Mouse (Mus musculus): ENCODE measurements around the gene Ick.
"Not testable (repeated sequence)": the region's sequence is repeated elsewhere in the genome, so short reads cannot be mapped to it uniquely, and the experiment has no call there.

The Ick gene

DNA sequence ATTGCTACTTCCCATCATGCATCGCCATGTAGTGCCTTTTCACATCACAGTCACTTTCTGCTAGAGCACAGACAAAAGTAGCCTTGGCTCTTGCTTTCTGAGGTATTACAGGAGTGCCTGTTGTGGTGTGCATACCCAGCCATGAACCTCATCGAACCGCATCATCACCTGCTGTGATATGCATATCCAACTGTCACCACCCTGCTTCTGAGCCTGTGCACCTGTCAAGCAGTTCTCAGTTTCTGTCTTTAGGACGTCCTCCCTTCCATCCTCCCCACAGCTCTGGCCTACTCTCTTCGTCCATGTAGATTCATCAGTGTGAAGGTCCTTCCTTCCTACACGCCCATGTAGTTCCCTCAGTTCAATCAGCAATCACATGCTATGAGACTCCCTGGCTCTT lies 39.2 kb downstream of the Ick start:
- DNase-seq (ENCODE audit: low spot score in 2 of 2) = no peak

DNA sequence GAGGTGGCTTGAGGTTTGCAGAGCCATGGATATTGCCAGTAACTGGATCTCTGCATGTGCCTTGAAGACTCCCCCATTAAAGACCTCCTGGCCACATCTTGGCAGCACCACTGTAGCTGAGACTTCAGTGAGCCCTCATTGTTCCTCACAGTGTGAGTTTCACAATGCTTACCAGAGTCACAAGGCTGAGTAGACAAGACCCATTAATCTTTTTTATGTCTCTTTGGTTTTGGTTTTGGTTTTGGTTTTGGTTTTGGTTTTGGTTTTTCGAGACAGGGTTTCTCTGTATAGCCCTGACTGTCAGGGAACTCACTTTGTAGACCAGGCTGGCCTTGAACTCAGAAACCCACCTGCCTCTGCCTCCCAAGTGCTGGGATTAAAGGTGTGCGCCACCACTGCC lies 40.8 kb downstream of the Ick start:
- not testable (repeated sequence) for DNase-seq (ENCODE audit: low spot score in 2 of 2)

DNA sequence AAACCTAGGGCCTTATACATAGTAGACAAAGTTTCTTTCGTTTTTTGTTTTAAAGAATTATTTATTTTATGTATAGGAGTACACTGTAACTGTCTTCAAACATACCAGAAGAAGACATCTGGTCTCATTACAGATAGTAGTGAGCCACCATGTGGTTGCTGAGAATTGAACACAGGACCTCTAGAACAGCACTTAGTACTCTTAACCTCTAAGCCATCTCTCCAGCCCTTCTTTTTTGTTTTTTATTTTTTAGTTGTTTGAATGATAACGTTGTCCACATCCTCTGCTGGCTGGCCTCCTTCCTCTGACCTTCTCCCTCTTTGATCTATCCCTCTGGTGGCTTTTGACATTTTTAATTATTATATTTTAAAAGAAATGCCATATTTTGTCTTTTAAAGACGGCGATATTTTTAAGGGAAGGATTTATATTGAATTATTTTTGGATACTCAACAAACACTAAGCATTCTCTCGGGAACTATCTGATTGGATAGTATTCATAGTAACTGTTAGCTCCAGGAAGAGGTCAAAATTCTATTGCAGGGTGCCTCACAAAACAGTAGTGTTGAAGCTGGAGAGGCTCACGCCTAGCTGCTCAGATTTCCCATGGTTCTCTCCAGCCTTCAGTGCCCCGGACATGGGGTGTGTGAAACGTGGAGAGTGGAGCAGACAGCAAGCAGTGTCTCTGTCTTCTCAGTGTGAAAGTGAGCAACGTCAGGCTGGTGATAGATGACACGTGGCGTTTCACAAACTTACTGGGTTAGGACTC lies 45.4 kb downstream of the Ick start:
- no peak for DNase-seq (ENCODE audit: low spot score in 2 of 2)

DNA sequence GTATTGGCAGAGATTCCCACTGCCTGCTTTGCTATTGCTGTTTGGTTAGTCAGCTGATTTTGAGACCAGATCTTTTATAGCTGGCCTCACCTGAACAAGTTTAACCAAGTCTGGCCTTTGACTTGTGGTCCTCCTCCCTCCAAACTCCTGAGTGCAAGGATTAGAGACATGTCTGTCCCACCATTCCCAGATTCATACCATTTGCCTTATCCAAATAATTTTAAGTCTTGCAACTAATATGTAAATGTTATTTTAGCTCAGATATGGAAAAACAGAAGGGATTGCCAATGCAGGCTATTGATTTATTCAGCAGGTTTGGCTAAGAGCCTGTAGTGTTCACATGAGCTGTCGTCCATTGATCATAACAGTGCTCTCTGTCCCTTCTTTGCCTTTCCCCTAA lies 48.2 kb downstream of the Ick start:
- no peak for DNase-seq (ENCODE audit: low spot score in 2 of 2)

- no peak for DNase-seq (ENCODE audit: low spot score in 2 of 2)
Measured at GRCm38 (mm10) chr9:78163291-78163690, 54.3 kb downstream of the Ick start.

- DNase-seq (ENCODE audit: low spot score in 2 of 2) = no peak
Measured at GRCm38 (mm10) chr9:78164741-78165140, 55.7 kb downstream of the Ick start.

DNA sequence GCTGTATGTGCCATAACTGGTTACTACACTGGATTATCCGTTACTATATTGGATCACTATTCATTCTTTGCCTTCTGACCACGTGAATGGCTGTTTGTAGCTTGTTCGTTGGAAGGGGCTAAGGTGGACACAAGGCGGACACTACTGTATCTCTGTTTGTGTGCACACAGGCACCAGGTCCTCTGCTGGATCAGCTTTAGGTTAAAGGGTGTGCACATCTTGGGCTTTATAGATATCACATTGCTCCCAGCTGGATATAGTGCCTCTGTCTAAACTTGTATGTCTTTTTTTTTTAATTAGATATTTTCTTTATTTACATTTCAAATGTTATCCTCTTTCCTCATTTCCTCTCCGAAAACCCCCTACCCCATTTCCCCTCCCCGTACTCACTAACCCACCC lies 56.5 kb downstream of the Ick start:
- DNase-seq (ENCODE audit: low spot score in 2 of 2) = no peak

- no peak for DNase-seq (ENCODE audit: low spot score in 2 of 2)
Measured at GRCm38 (mm10) chr9:78166694-78167452, 57.9 kb downstream of the Ick start.

- DNase-seq (ENCODE audit: low spot score in 2 of 2) = no peak
Measured at GRCm38 (mm10) chr9:78167453-78167969, 58.5 kb downstream of the Ick start.

GRCm38 (mm10) chr9:78168864-78169263 lies 59.9 kb downstream of the Ick start:
- no peak for DNase-seq (ENCODE audit: low spot score in 2 of 2)

- DNase-seq (ENCODE audit: low spot score in 2 of 2) = no peak
Measured at GRCm38 (mm10) chr9:78174016-78174415, 65.0 kb downstream of the Ick start.

GRCm38 (mm10) chr9:78174925-78175276 lies 65.9 kb downstream of the Ick start:
- not testable (repeated sequence) for DNase-seq (ENCODE audit: low spot score in 2 of 2)

GRCm38 (mm10) chr9:78175277-78176200 lies 66.5 kb downstream of the Ick start:
- DNase-seq (ENCODE audit: low spot score in 2 of 2) = peak; percentile 90 to 94

DNA sequence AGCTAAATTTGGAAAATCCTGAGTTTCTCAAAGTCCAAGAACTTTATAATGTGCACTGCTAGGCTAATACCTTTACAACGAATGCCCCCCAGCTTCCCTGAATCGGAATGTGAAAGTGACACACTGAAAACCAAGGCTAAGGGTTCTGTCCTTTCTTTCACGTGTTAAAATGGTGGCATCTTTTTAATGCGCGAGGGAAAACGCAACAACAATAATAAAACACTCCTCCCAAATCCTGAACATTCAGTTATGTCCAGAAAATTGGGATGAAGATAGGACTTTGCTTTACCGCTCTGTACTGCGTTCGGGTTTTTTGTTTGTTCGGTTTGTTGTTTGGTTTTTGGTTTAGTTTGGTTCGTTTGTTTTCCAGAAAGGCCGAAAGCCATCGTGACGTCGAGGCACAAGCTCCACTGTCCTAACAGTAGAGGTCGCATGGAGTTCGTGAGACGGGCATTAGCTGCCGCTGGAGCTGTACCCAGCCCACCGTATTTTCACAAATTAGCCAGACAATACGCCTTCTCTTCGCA lies 67.3 kb downstream of the Ick start:
- peak; percentile 53 to 63 for DNase-seq (ENCODE audit: low spot score in 2 of 2)

DNA sequence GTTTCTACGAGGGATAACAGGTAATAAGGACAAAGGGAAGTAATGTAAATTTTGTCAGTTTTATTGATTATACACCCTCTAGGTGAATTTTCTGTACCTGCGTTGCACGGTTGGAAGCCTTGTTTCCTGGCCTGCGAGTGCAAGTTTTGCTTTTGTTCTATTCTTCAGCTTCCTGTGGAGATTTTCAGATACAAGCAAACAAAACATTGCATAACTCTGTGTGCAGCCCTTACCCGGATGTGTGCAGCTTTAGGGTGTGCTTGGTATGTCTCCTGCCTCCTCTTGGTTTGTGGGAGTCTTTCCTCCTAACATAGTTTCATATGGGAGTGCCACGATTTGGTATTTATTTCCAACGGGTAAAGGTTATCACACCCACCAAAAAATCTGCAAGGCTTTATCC lies 67.8 kb downstream of the Ick start:
- DNase-seq (ENCODE audit: low spot score in 2 of 2) = peak in 1 of 2 experiments; percentile 46

DNA sequence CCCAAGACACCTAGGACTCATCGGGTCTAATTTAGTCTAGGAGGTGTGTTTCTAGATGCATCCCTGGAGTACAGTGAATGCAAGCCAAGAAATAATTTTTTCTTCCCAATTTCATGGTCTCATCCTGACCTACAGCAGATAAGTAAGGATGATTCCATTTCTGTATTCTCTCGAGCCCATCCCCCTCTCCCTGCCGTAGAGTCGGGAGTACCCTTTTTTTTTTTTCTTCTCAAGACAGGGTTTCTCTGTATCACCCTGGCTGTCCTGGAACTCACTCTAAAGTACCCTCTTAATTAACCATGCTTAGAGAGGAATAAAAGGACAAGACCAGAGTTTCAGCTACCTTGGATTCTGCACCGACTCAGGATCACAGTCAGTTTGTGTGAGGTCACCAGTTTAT lies 69.2 kb downstream of the Ick start:
- no peak for DNase-seq (ENCODE audit: low spot score in 2 of 2)

DNA sequence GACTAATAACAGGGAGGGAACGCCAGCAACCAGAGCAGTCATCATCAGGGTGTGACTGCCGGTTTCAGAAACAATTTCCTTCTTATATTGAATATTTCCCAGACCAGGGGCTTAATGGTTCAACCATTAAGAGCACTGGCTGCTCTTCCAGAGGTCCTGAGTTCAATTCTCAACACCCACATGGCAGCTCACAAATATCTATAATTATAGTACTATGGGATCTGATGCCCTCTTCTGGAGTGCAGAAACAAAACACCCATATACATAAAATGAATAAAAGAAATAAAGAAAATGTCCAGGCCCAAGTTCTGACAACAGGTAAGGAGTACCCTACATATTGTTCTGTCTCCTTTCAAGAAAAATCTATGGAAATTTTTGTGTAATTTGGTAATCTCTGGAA lies 70.1 kb downstream of the Ick start:
- no peak for DNase-seq (ENCODE audit: low spot score in 2 of 2)

DNA sequence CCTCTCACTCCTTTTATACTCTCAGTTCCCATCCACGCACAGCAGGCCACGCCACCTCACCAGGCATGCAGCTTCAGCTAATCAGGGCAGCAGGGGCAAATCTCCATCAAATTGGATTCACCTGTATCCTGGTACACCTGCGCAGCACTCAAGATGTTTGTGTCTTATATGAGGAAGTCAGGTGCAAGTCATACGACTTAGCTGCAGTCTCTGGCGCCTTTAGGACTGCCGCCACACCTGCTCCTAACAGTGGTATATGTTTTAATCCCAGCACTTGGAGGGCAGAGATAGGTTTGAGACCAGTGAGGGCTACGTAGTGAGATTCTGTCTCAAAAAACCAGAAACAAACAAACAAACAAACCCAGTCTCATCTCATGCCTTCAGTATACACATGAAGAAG lies 73.5 kb downstream of the Ick start, which contains the start of gene Gsta4:
Gsta4 (plus strand) TSS at position 301 of the 400 bp plus-strand sequence.
- DNase-seq (ENCODE audit: low spot score in 2 of 2) = not testable (repeated sequence)

DNA sequence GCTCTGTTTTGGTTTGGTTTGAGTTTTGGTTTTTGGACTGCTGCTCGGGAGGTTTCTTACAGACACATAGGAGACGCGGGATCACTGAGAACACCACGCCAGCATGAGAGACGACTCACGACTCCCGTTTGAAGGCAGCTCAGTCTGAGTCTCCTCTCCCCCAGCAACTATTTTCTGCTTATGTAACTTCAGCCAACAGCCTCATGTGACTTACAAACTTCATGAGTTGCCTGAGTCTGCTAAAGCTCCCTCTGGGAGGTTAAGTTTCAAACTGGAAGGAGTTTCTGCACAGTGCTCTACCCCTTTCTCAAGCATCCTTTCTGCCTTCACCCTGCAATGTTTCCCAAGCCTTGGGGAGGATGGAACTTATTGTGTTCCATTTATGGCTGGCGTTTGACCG lies 76.7 kb downstream of the Ick start:
- DNase-seq (ENCODE audit: low spot score in 2 of 2) = no peak

DNA sequence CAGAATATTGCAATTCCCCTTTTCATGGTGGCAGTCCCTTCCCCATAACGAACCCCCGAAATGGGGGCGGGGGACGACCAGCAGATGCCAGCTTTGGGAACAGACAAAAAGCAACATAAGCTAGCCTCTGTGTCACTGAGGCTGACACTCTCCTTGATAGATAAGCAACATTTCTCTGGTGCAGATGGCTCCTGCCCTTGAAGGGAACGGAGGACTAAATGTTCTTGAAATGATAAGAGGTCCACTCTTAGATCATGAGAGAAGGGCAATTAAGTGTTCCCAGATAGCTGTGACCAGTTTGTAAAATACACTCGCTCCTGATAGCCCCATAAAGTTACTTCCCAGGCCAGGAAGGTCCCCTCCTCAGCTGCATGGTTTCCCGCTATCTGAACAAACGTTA lies 79.9 kb downstream of the Ick start:
- no peak for DNase-seq (ENCODE audit: low spot score in 2 of 2)
